Mouse (Mus musculus) adrenal gland, postnatal 25 days (tissue): ENCODE measurements around the gene Mapk10. TPM values are rescaled to one million over a fixed set of nuclear protein-coding genes. Genes with fewer than 3 reads are reported as not detected.

ENCODE experiments used
- DNase-seq: peaks from one replicate; pipeline ENCODE4 v3.0.0; 2021; ENCODE audit warnings: mixed read lengths
- total RNA-seq: library from RNA; stranded (reverse); gene quantifications from 2 replicates; pipeline ENCODE4 v1.2.3, GENCODE M21; 2021

The Mapk10 gene
- total RNA-seq, 1 experiment from 2014 or later = 8.6 TPM

- DNase-seq = no peak
Measured at GRCm38 (mm10) chr5:103048011-103048410, 163.1 kb downstream of the Mapk10 start.

GRCm38 (mm10) chr5:103037752-103038151 lies 173.4 kb downstream of the Mapk10 start:
- DNase-seq = no peak

- peak; percentile 35 for DNase-seq
Measured at GRCm38 (mm10) chr5:103028940-103029621, 182.1 kb downstream of the Mapk10 start.

GRCm38 (mm10) chr5:103022504-103023172 lies 188.5 kb downstream of the Mapk10 start:
- no peak for DNase-seq

GRCm38 (mm10) chr5:103021479-103021878 lies 189.7 kb downstream of the Mapk10 start:
- no peak for DNase-seq

GRCm38 (mm10) chr5:103020954-103021353 lies 190.2 kb downstream of the Mapk10 start:
- no peak for DNase-seq

- no peak for DNase-seq
Measured at GRCm38 (mm10) chr5:103020127-103020526, 191.0 kb downstream of the Mapk10 start.

- DNase-seq = no peak
Measured at GRCm38 (mm10) chr5:103017637-103018036, 193.5 kb downstream of the Mapk10 start.

- no peak for DNase-seq
Measured at GRCm38 (mm10) chr5:103014309-103014708, 196.8 kb downstream of the Mapk10 start.

- DNase-seq = no peak
Measured at GRCm38 (mm10) chr5:103008894-103009293, 202.2 kb downstream of the Mapk10 start.

GRCm38 (mm10) chr5:103002116-103002515 lies 209.0 kb downstream of the Mapk10 start:
- no peak for DNase-seq

- no peak for DNase-seq
Measured at GRCm38 (mm10) chr5:103000572-103000971, 210.6 kb downstream of the Mapk10 start.

- no peak for DNase-seq
Measured at GRCm38 (mm10) chr5:102998524-102998923, 212.6 kb downstream of the Mapk10 start.

- DNase-seq = no peak
Measured at GRCm38 (mm10) chr5:102997907-102998306, 213.2 kb downstream of the Mapk10 start.

GRCm38 (mm10) chr5:102996331-102996730 lies 214.8 kb downstream of the Mapk10 start:
- no peak for DNase-seq

GRCm38 (mm10) chr5:102995928-102996327 lies 215.2 kb downstream of the Mapk10 start:
- no peak for DNase-seq

- peak; percentile 15 for DNase-seq
Measured at GRCm38 (mm10) chr5:102993951-102994350, 217.2 kb downstream of the Mapk10 start.

GRCm38 (mm10) chr5:102991691-102992090 lies 219.4 kb downstream of the Mapk10 start:
- no peak for DNase-seq

- DNase-seq = no peak
Measured at GRCm38 (mm10) chr5:102978382-102978781, 232.8 kb downstream of the Mapk10 start.

- no peak for DNase-seq
Measured at GRCm38 (mm10) chr5:102977138-102977537, 234.0 kb downstream of the Mapk10 start.

GRCm38 (mm10) chr5:102976540-102976939 lies 234.6 kb downstream of the Mapk10 start:
- DNase-seq = no peak

- no peak for DNase-seq
Measured at GRCm38 (mm10) chr5:102974400-102974799, 236.7 kb downstream of the Mapk10 start.

GRCm38 (mm10) chr5:102964396-102964795 lies 246.7 kb downstream of the Mapk10 start:
- DNase-seq = no peak

- no peak for DNase-seq
Measured at GRCm38 (mm10) chr5:102953414-102953813, 257.7 kb downstream of the Mapk10 start.
